Mouse (Mus musculus): ENCODE data around the gene Fmnl2.

- TF ChIP-seq TAL1 (IDR thresholded peaks at IDR 0.05; ENCODE audit: low read length): no peak
- no peak for TF ChIP-seq GATA1 (IDR thresholded peaks at IDR 0.05; ENCODE audit: low read length)
Measured at GRCm38 (mm10) chr2:52830513-52830912, 27.1 kb upstream of the Fmnl2 start.
